Mouse (Mus musculus): ENCODE measurements around the gene Usp6nl. TPM values are rescaled to one million over a fixed set of nuclear protein-coding genes. Genes with fewer than 3 reads are reported as not detected.

Gene Usp6nl
- polyA plus RNA-seq, 1 experiment from 2014 or later: 2.7 TPM

- 51% methylated on average over 2 of the region's 2 CpGs for WGBS (ENCODE audit: insufficient replicate concordance)
- no peaks in the 10 kb centered on the region for H3K9me3 ChIP-seq (replicated peaks; ENCODE audit: control insufficient read depth, low read length)
- H3K4me1 ChIP-seq (ENCODE audit: control insufficient read depth, low read depth, low read length): peaks cover 28% of the 10 kb centered on the region
- H3K27ac ChIP-seq (ENCODE audit: low read length): no peak overlapping the region
- no peaks in the 10 kb centered on the region for H3K36me3 ChIP-seq (ENCODE audit: control insufficient read depth, insufficient read depth)
- no peak overlapping the region for H3K9ac ChIP-seq (ENCODE audit: low read depth, low read length)
- H3K27me3 ChIP-seq (ENCODE audit: control insufficient read depth, insufficient read depth, low read depth, low read length): no peaks in the 10 kb centered on the region
- ATAC-seq (ENCODE audit: low read depth): no peak
- H3K4me3 ChIP-seq (ENCODE audit: low read depth, low read length): no peak overlapping the region
- H3K4me2 ChIP-seq (ENCODE audit: low read depth, low read length): no peak overlapping the region
Observed at GRCm38 (mm10) chr2:6337436-6337835, 15.0 kb downstream of the Usp6nl start.

GRCm38 (mm10) chr2:6338031-6338629, 15.7 kb downstream of the Usp6nl start:
- Histone ChIP-seq H3K27ac (ENCODE audit: low read length) (no peak overlapping the region), H3K4me1 (ENCODE audit: control insufficient read depth, low read depth, low read length) (peaks cover 24% of the 10 kb centered on the region)

GRCm38 (mm10) chr2:6340439-6340838, 18.0 kb downstream of the Usp6nl start:
- Histone ChIP-seq H3K27me3 (ENCODE audit: control insufficient read depth, insufficient read depth, low read depth, low read length) (no peaks in the 10 kb centered on the region), H3K9me3 (replicated peaks; ENCODE audit: control insufficient read depth, low read length) (no peaks in the 10 kb centered on the region), H3K36me3 (ENCODE audit: control insufficient read depth, insufficient read depth) (no peaks in the 10 kb centered on the region), H3K27ac (ENCODE audit: low read length) (no peak overlapping the region), H3K4me2 (ENCODE audit: low read depth, low read length) (no peak overlapping the region), H3K4me1 (ENCODE audit: control insufficient read depth, low read depth, low read length) (peaks cover 8% of the 10 kb centered on the region), H3K9ac (ENCODE audit: low read depth, low read length) (no peak overlapping the region), H3K4me3 (ENCODE audit: low read depth, low read length) (no peak overlapping the region)
- 90% methylated on average over 2 of the region's 2 CpGs for WGBS (ENCODE audit: insufficient replicate concordance)
- ATAC-seq (ENCODE audit: low read depth): no peak

More at GRCm38 (mm10) chr2:6338031-6338629, 15.7 kb downstream of the Usp6nl start:
- Histone ChIP-seq H3K4me2 (ENCODE audit: low read depth, low read length) (no peak overlapping the region), H3K9me3 (replicated peaks; ENCODE audit: control insufficient read depth, low read length) (no peaks in the 10 kb centered on the region), H3K9ac (ENCODE audit: low read depth, low read length) (no peak overlapping the region), H3K27me3 (ENCODE audit: control insufficient read depth, insufficient read depth, low read depth, low read length) (no peaks in the 10 kb centered on the region), H3K36me3 (ENCODE audit: control insufficient read depth, insufficient read depth) (no peaks in the 10 kb centered on the region), H3K4me3 (ENCODE audit: low read depth, low read length) (no peak overlapping the region)
- 62% methylated on average over 9 of the region's 9 CpGs for WGBS (ENCODE audit: insufficient replicate concordance)
- ATAC-seq (ENCODE audit: low read depth): no peak

GRCm38 (mm10) chr2:6341496-6341895, 19.0 kb downstream of the Usp6nl start:
- Histone ChIP-seq H3K4me2 (ENCODE audit: low read depth, low read length) (no peak overlapping the region), H3K4me3 (ENCODE audit: low read depth, low read length) (no peak overlapping the region), H3K27me3 (ENCODE audit: control insufficient read depth, insufficient read depth, low read depth, low read length) (no peaks in the 10 kb centered on the region), H3K9me3 (replicated peaks; ENCODE audit: control insufficient read depth, low read length) (no peaks in the 10 kb centered on the region), H3K9ac (ENCODE audit: low read depth, low read length) (no peak overlapping the region), H3K27ac (ENCODE audit: low read length) (no peak overlapping the region), H3K4me1 (ENCODE audit: control insufficient read depth, low read depth, low read length) (peaks cover 2% of the 10 kb centered on the region), H3K36me3 (ENCODE audit: control insufficient read depth, insufficient read depth) (no peaks in the 10 kb centered on the region)
- WGBS (ENCODE audit: insufficient replicate concordance): 77% methylated on average over 7 of the region's 7 CpGs
- no peak for ATAC-seq (ENCODE audit: low read depth)

- no peak overlapping the region for H3K4me2 ChIP-seq (ENCODE audit: low read depth, low read length)
- no peak overlapping the region for H3K27ac ChIP-seq (ENCODE audit: low read length)
- H3K27me3 ChIP-seq (ENCODE audit: control insufficient read depth, insufficient read depth, low read depth, low read length): no peaks in the 10 kb centered on the region
- H3K9me3 ChIP-seq (replicated peaks; ENCODE audit: control insufficient read depth, low read length): no peaks in the 10 kb centered on the region
- WGBS (ENCODE audit: insufficient replicate concordance): 77% methylated on average over 11 of the region's 11 CpGs
- peaks cover 9% of the 10 kb centered on the region for H3K4me1 ChIP-seq (ENCODE audit: control insufficient read depth, low read depth, low read length)
- no peak overlapping the region for H3K4me3 ChIP-seq (ENCODE audit: low read depth, low read length)
- H3K9ac ChIP-seq (ENCODE audit: low read depth, low read length): no peak overlapping the region
- no peaks in the 10 kb centered on the region for H3K36me3 ChIP-seq (ENCODE audit: control insufficient read depth, insufficient read depth)
- ATAC-seq (ENCODE audit: low read depth): no peak
Observed at GRCm38 (mm10) chr2:6349256-6350092, 27.0 kb downstream of the Usp6nl start.

GRCm38 (mm10) chr2:6350164-6350563, 27.7 kb downstream of the Usp6nl start:
- Histone ChIP-seq H3K27me3 (ENCODE audit: control insufficient read depth, insufficient read depth, low read depth, low read length) (no peaks in the 10 kb centered on the region), H3K9me3 (replicated peaks; ENCODE audit: control insufficient read depth, low read length) (no peaks in the 10 kb centered on the region), H3K27ac (ENCODE audit: low read length) (no peak overlapping the region), H3K4me3 (ENCODE audit: low read depth, low read length) (no peak overlapping the region), H3K36me3 (ENCODE audit: control insufficient read depth, insufficient read depth) (no peaks in the 10 kb centered on the region), H3K9ac (ENCODE audit: low read depth, low read length) (no peak overlapping the region), H3K4me2 (ENCODE audit: low read depth, low read length) (no peak overlapping the region), H3K4me1 (ENCODE audit: control insufficient read depth, low read depth, low read length) (peaks cover 9% of the 10 kb centered on the region)
- WGBS (ENCODE audit: insufficient replicate concordance): 72% methylated on average over 9 of the region's 9 CpGs
- ATAC-seq (ENCODE audit: low read depth): no peak

- ATAC-seq (ENCODE audit: low read depth): no peak
- Histone ChIP-seq H3K9me3 (replicated peaks; ENCODE audit: control insufficient read depth, low read length) (no peaks in the 10 kb centered on the region), H3K4me2 (ENCODE audit: low read depth, low read length) (no peak overlapping the region), H3K36me3 (ENCODE audit: control insufficient read depth, insufficient read depth) (no peaks in the 10 kb centered on the region), H3K4me3 (ENCODE audit: low read depth, low read length) (no peak overlapping the region), H3K27ac (ENCODE audit: low read length) (no peak overlapping the region), H3K9ac (ENCODE audit: low read depth, low read length) (no peak overlapping the region), H3K4me1 (ENCODE audit: control insufficient read depth, low read depth, low read length) (peaks cover 9% of the 10 kb centered on the region), H3K27me3 (ENCODE audit: control insufficient read depth, insufficient read depth, low read depth, low read length) (no peaks in the 10 kb centered on the region)
- WGBS (ENCODE audit: insufficient replicate concordance): 76% methylated on average over 7 of the region's 7 CpGs
Observed at GRCm38 (mm10) chr2:6350931-6351695, 28.6 kb downstream of the Usp6nl start.

- no peak; the same call in 1 of the 2 replicates for ATAC-seq (ENCODE audit: low read depth)
- Histone ChIP-seq H3K36me3 (ENCODE audit: control insufficient read depth, insufficient read depth) (no peaks in the 10 kb centered on the region), H3K4me1 (ENCODE audit: control insufficient read depth, low read depth, low read length) (peaks cover 9% of the 10 kb centered on the region), H3K4me2 (ENCODE audit: low read depth, low read length) (peak overlapping the region; percentile 12; the same call in 1 of the 2 replicates), H3K27ac (ENCODE audit: low read length) (no peak overlapping the region), H3K9me3 (replicated peaks; ENCODE audit: control insufficient read depth, low read length) (no peaks in the 10 kb centered on the region), H3K9ac (ENCODE audit: low read depth, low read length) (no peak overlapping the region), H3K4me3 (ENCODE audit: low read depth, low read length) (no peak overlapping the region), H3K27me3 (ENCODE audit: control insufficient read depth, insufficient read depth, low read depth, low read length) (no peaks in the 10 kb centered on the region)
- WGBS (ENCODE audit: insufficient replicate concordance): 37% methylated on average over 14 of the region's 14 CpGs
Observed at GRCm38 (mm10) chr2:6352541-6352971, 30.1 kb downstream of the Usp6nl start.

Measured in liver, embryonic 16.5 days (tissue).